Mouse (Mus musculus) CH12F3 (cell line): Measurements from ENCODE around the gene Evi2.

Experiments used
- in situ Hi-C: fragments of 300-500 bp; cut with MboI; formaldehyde crosslinking; loops from 2 replicates; pipeline ENCODE4 v1.14.3; 2020; ENCODE audit warnings: low sequenced_read_pairs

Evi2 gene

GRCm38 (mm10) chr11:79530333-79530761 is at the start of gene Evi2, which contains the start of gene Evi2a:
Gene Evi2 (minus strand): TSS chr11:79530589.
Gene Evi2a (minus strand): TSS chr11:79530609.
- in situ Hi-C loops = no loop called here

- in situ Hi-C loops = loop anchor here (25.0 kb wide), 1 partner anchor 335 kb away; no protein-coding TSS in a partner anchor
These were observed 47.4 kb upstream of the Evi2 start for GRCm38 (mm10) chr11:79577741-79578140.

GRCm38 (mm10) chr11:79575383-79576073 is 45.1 kb upstream of the Evi2 start:
- in situ Hi-C loops = loop anchor here (25.0 kb wide), 1 partner anchor 337 kb away; no protein-coding TSS in a partner anchor

GRCm38 (mm10) chr11:79573836-79574235 is 43.4 kb upstream of the Evi2 start:
- in situ Hi-C loops = no loop called here

- in situ Hi-C loops = no loop called here
These were observed 39.9 kb upstream of the Evi2 start for GRCm38 (mm10) chr11:79570319-79570718.

GRCm38 (mm10) chr11:79568197-79568911 is 38.0 kb upstream of the Evi2 start:
- in situ Hi-C loops = no loop called here

GRCm38 (mm10) chr11:79566947-79567346 is 36.6 kb upstream of the Evi2 start:
- in situ Hi-C loops = no loop called here

GRCm38 (mm10) chr11:79563493-79563892 is 33.1 kb upstream of the Evi2 start:
- in situ Hi-C loops = no loop called here

GRCm38 (mm10) chr11:79560536-79560935 is 30.1 kb upstream of the Evi2 start:
- in situ Hi-C loops = no loop called here

GRCm38 (mm10) chr11:79552622-79553021 is 22.2 kb upstream of the Evi2 start:
- in situ Hi-C loops = no loop called here

GRCm38 (mm10) chr11:79536293-79536692 is 5.9 kb upstream of the Evi2 start:
- in situ Hi-C loops = no loop called here

GRCm38 (mm10) chr11:79535554-79535953 is 5.2 kb upstream of the Evi2 start:
- in situ Hi-C loops = no loop called here

- in situ Hi-C loops = no loop called here
These were observed 3.7 kb upstream of the Evi2 start for GRCm38 (mm10) chr11:79533950-79534690.

GRCm38 (mm10) chr11:79533311-79533710 is 2.9 kb upstream of the Evi2 start:
- in situ Hi-C loops = no loop called here

- in situ Hi-C loops = no loop called here
These were observed 1.1 kb upstream of the Evi2 start for GRCm38 (mm10) chr11:79531485-79531884.

- in situ Hi-C loops = no loop called here
These were observed 385 bp upstream of the Evi2 start for GRCm38 (mm10) chr11:79530774-79531173.

GRCm38 (mm10) chr11:79529736-79530135 is 653 bp downstream of the Evi2 start:
- in situ Hi-C loops = no loop called here

GRCm38 (mm10) chr11:79529226-79529625 is 1.2 kb downstream of the Evi2 start:
- in situ Hi-C loops = no loop called here

GRCm38 (mm10) chr11:79528601-79529000 is 1.8 kb downstream of the Evi2 start:
- in situ Hi-C loops = no loop called here

- in situ Hi-C loops = no loop called here
These were observed 2.5 kb downstream of the Evi2 start for GRCm38 (mm10) chr11:79527739-79528384.
